Mouse (Mus musculus) gonadal fat pad, adult 2 months (tissue): Measurements from ENCODE around the gene Sptan1. TPM values are rescaled to one million over a fixed set of nuclear protein-coding genes. Genes with fewer than 3 reads are reported as not detected.
"Not testable (repeated sequence)": the region's sequence is repeated elsewhere in the genome, so short reads cannot be mapped to it uniquely, and the experiment has no call there.

Source experiments
- DNase-seq: peaks from one replicate; pipeline ENCODE4 v3.0.0-alpha.2; 2012; ENCODE audit warnings: low read depth
- polyA plus RNA-seq: library from polyadenylated mRNA; depleted of rRNA; stranded (reverse); fragments of >200 nt; gene quantifications from 2 replicates; pipeline ENCODE4 v1.2.3, GENCODE M21; 2012

Sptan1 gene
- polyA plus RNA-seq, 1 experiment: 210 TPM

DNA sequence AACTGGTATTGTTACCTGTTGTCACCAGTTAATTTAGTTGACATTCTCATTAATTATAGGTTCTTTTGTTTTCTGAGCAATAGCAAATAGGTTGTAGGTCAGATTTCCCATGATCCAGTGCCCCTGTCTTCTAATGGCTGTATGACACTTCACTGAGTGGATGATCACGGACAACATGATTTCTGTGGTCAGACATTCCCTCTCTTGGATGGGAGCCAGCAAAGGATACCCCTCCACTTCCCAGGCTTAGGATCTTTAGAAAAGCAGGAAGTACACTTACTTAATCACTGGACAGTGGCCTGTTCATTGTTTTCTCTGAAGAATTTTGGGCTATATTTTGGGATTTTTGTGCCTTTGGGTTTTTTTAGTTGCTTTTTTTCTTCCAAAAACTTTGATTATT lies 43.7 kb downstream of the Sptan1 start:
- no peak for DNase-seq

DNA sequence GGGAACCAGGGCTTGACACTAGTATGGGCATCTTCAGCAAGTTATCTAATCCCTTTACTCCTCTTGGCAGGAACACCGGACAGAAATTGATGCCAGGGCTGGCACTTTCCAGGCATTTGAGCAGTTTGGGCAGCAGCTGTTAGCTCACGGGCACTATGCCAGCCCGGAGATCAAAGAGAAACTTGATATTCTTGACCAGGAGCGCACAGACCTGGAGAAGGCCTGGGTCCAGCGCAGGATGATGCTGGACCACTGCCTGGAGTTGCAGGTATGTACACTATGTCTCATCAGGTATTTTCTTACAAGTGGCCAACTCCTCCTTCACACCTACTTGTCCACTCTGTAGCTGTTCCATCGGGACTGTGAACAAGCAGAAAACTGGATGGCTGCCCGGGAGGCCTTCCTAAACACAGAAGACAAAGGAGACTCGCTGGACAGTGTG lies 45.5 kb downstream of the Sptan1 start:
- DNase-seq: peak; percentile 50

DNA sequence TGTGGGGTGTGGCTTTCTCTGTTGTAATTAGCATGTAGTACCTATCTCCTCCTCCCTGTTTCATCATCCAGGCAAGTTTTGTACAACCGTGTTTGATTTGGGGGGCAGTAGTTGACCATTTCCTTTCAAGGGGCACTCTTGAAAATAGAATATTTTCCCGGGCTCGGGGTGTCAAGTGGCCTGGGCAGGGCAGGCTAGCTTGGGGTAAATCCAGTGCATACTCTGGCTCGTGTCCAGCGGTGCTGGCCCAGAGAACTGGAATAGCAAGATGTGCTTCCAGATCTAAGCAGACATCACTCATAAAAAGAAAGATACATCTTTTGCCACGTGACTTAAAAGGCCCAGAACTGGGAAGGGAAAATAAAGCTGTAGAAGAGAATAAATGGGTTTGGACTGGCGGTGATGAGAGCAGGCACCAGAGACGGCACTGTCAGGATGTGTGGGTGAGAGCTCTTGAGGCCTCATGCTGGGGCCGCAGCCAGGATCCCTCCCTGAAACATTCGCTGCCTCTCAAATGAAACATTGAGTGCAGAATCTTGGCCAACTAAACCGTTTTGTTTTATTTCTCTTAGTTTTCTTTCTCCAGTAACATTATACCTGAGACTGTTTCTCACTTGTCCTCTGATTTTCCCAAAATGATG lies 49.1 kb downstream of the Sptan1 start:
- DNase-seq: no peak

DNA sequence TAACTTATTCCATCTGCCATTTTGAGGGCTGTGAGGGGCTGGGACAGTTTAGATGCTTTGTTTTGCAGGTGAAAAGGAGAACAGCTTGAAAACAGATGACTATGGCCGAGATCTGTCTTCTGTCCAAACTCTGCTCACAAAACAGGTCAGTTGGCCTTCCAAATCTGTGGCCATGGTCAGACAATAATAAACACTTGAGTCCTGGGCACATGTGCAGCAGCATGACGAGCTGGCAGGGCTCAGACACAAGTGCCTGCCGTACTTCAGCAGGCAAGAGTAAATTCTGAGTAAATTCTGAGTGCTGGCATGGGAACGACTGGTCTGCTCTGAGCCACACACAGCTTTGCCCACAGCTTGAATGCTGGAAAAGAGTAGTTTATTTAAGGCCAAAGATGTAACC lies 60.1 kb downstream of the Sptan1 start:
- DNase-seq: no peak

DNA sequence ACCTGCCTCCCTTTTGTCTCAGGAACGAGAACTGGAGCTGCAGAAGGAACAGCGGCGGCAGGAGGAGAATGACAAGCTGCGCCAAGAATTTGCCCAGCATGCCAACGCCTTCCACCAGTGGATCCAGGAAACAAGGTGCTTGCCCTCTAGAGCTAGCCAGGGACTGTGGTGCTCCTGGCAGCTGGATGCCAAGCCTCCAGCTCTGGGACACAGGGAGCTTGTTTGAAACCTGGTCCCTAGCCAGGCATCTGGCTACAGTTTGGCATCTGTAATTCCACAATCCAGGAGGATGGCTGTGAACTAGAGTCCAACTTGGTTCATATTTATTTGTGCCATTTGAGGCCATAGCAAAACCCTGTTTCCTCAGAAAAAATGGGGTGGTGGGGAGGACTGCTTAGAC lies 61.6 kb downstream of the Sptan1 start:
- no peak for DNase-seq

DNA sequence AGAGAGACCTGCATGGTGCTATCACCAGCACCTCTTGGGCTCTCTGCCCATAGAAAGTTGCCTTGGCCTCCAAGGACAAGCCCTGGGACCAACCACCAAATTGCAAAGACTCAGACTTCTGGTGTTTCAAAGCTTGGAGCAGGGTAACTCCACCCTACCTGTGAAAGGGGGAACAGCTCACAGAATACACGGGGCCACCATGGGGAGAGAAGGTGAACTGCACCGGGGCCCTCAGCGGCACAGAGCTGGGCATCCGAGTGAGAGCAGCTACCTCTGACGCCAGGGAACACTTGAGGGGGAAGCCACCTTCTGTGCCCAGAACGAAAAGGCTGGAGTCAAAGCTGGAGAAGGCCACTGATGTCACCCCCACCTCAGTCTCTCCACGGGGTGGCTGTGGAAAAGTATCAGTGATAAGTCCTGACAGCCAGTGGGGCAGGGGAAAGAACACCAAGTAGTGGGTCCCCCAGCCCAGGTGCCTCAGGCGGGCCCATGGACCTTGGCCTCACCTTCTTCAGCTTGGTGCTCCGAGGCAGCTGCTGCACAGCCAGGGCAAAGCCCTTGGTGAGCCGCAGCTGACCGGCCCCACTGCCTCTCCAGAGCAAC lies 67.0 kb downstream of the Sptan1 start:
- DNase-seq: no peak

DNA sequence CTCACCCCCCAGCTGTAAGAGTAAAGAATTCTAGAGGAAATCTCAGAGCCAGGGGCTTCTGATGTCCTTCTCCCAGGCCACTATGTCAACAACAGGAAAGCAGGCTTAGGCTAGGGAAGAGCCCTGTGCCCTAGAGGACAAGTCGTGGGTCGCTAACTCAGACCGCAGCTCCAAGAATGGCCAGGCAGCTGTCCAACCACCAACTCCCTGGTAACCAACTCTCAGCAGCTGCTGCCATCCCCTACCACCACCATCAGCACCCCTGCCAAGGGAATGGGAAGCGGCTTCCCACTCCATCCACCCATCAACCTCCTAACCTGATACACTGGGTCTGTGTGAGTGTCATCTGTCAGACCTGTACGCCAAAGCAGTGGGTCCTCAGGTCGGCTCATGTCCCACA lies 67.6 kb downstream of the Sptan1 start:
- DNase-seq: no peak

DNA sequence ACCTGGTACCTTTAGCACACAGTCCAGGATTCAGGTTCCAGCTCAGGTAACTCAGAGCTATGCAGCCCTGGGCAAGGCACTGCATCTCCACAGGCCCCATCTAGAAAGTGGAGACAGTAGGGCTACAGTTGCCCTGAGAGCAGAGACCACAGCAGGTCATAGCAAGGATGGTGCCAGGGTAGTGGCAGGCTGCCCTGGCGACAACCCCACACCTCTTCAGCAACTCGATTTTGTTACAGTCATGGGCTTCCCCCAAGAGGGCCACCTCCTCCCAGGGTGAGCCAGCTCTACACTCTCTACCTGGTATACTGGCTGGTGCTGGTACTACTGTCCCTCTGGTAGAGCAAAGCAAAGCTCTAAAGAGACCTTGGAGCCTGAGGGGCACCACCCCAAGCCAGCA lies 72.4 kb downstream of the Sptan1 start:
- no peak for DNase-seq

DNA sequence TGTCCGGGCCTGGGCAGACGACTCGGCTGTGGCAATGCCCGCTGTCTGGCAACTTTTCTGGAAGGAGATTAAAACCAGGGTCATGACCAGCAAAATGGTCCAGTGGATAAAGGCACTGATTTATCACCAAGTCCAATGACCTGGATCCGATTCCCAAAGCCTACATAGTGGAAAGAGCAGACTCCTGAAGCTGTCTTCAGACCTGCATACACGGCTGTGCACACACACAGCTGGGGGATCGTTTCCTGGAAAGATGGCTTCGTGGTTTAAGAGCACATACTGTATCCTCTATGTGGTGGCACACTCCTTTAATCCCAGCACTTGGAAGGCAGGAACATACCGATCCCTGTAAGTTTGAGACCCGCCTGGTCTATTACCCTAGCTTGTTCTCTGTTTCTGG lies 73.0 kb downstream of the Sptan1 start:
- DNase-seq: no peak

DNA sequence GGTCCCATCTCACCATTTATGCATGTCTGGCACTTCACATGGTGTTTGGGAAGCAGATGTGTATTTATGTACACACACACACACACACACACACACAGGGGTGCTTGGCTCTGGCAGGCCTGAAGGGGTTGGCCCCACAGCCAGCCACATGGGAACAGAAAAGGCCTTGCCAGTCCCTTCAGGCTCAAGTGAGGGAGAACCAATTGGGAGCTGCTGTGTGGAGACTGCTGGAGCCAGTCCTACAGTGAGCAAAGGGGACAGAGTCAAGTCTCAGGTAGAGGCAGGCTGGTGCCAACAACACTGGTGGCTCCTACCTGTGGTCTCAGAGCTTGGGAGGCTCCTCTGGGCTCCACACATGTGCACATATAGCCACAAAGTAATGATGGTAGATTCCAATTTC lies 74.3 kb downstream of the Sptan1 start:
- peak; percentile 51 for DNase-seq

DNA sequence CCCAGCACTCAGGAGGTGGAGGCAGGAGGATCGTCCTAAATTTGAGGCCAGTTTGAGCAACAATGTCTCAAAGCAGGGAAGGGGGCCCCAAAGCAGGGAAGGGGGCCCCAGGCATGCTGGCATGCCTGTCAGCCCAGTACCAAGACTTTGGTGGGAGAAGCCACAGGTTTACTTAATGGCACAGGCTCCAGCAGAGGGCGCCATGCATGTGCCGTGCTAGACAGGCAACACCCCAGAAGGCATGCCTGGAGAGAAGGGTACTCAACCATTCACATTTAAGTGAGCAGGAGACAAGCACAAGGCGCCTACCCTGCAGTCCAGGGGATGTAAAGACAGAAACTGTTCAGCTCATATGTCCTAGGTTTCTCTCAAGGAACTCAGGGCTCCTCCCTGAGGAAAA lies 77.1 kb downstream of the Sptan1 start:
- no peak for DNase-seq

DNA sequence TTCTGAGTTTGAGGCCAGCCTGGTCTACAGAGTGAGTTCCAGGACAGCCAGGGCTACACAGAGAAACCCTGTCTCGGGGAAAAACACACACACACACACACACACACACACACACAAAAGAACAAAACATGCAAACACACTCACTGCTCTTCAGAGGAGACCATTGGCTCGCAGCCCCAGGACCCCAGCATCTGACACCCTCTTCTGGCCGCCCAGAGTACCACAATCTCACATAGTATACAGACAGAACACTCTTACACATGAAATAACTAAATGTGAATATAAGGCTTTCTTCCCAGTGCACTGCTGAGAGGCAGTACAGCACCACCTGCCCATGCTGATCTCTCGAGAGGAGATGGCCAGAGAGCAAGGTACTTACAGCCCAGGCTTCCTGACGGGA lies 79.2 kb downstream of the Sptan1 start:
- DNase-seq: no peak

DNA sequence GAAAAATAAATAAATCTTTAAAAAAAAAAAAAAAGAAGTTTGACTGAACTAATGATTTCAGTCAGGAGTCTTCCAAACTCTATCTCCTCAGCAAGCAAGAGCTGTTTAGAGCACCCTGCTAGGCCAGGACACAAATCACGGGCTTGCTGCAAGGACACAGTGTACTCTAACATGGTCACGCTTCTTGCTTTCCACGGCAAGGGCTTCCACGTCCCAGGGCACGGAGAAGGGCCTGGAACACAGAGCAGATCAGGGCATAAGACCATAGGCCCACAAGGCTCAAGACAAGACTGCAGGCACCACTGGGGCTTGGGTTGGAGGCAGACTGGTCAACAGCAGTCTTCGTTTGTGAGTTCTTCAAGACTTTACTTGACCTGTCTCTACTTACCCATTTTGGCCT lies 81.8 kb downstream of the Sptan1 start:
- DNase-seq: no peak

DNA sequence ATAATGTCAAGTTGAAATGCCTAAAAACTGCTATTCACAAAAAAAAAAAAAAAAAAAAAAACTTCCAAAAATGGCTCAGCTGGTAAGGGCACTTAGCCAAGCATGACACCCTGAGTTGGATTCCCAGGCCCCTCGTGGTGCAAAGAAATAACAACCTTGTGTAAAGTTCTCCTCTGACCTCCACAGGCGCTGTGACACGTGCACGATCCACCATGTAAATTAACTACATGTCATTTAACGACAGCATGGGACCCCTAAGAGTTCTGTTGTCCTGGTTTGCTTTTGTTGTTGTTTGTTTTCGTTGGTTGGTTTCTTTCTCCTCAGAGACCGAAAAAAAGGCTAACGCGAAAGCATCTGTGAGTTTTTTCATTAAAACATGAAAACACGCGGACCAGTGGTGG lies 82.7 kb downstream of the Sptan1 start:
- DNase-seq: no peak

DNA sequence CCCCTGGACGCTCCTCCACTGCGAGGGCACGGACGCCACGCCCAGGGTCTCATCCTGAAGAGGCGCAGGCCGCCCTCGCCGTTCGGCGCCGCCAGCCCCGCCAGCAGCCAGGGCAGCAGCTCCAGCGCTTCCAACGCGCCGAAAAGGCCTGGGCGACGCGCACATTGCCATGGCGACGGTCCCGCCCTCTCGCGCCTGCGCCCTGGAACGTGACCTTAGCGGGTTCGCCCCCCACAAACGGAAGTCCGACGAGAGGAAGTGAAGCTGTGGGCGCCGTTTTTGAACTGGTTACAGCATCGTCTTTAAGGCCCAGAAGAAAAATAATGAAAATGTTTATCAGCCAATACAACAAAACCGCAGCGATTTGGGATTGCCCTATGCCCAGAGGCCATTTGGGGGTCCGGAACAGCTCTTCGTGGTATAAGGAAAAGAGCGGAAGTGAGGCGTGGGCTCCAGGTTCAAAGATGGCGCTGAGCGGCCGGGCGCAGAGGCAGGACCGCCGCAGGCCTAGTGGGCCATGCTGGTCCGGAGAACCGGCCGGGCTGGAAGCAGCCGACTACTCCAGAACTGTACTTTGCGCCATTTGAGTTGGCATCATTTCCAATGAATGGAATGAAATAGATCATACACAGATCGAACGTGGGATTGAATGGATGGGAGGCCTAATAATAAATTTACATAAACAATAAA lies 83.5 kb downstream of the Sptan1 start, which contains the start of gene Wdr34:
TSS of gene Wdr34 (minus strand) at position 183 of the 690 bp plus-strand sequence.
- DNase-seq: no peak

DNA sequence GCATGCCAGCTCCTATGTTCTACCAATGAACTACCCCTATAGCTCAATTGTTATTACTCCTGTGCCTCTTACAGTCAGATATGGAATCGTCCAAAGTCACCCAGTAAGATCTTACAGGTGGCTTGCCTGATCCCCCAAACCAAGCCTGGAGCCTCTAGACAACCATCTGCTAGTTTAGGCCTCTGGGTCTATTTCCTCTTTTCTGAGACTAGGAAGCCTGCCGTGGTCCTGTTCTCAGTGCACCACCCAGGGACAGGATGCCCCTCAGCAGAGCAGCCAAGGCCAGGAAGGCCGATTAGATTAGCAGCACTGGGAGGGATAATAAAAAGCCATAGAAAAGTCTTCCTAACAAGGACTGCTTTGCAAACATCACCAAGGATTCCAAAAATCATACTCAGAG lies 84.5 kb downstream of the Sptan1 start:
- no peak for DNase-seq

DNA sequence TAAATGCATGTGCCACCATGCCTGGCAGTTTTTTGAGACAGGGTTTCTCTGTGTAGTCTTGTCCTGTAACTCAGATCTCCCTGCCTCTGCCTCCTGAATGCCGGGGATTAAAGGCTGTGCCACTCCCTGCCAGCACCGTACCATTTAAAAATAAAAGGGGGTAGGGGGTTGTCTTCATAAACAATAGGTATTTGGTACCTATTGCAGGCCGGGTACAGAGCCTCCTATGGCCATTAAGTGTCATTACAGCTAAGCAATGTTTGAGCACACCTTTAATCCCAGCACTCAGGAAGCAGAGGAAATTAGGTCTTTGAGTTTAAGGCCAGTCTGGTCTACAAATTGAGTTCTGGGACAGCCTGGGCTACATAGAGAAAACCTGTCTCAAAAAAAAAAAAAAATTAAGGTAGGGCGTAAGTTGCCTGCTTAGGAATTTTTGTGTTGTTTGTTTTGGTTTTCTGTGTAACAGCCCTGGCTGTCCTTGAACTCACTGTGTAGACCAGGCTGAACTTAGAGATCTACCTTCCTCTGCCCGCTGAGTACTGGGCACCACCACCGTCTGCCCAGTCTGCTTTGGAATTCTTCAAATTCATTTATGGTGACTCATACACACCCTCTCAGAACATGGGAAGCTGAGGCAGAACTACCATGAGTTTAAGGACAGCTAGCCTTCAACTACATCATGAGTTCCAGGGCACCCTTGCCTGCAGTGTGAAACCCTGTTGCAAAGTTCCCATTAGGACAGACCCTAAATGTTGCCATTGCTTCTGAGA lies 86.8 kb downstream of the Sptan1 start:
- no peak for DNase-seq

DNA sequence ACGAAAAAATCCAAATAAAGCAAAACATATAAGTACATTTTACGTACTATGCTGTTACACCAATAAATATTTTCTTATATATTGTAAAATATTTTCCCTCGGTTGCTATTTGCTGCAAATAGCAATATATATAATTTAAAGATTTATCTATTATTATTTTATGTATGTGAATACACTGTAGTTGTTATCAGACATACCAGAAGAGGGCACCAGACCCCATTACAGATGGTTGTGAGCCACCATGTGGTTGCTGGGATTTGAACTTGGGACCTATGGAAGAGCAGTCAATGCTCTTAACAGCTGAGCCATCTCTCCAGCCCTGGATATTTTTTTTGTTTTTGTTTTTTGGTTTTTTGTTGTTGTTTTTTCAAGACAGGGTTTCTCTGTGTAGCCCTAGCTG lies 90.0 kb downstream of the Sptan1 start:
- DNase-seq: not testable (repeated sequence)

DNA sequence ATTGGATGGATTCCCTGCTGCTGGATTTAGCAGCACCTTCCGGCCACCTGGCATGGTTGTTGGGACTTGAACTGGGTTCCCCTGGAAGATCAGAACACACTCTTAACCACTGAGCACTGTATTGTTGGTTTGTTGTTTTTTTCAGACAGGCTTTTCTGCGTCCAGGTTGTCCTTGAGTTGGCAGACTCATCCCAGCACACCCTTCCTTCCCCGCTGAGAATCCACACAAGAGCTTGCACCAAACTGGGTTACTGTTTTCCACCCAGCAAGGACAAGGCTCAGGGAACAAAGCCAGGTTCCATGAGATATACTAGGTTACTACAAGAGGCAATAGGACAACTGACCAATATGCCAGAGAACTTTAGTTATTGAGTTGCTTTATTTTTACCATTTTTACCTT lies 91.4 kb downstream of the Sptan1 start:
- DNase-seq: no peak

DNA sequence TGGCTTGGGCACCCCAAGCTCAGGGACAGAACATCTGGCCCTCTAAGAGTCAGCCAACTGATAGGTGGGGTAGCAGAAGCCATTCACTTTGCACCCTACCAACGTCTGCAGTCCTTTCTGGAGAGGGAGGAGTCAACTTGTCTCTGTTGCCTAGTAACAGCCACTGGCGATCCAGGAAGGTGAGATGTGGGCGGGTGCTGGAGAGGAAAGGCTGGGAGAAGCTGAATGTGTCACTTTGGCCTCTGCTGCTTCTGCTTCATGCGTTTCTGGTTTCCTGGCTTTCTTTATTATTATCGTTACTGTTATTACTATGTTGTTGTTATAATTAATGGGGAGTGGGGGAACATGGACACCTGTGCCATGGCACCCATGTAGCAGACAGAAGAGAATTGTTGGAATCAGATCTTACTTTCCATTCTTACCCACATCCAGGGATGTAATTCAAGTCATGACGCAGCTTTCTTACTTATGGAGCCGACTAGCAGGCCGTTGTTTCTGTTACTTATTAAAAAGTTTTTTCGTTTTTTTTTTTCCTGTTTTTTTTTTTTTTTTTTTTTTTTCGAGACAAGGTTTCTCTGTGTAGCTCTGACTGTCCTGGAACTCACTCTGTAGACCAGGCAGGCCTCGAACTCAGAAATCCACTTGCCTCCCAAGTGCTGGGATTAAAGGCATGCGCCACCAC lies 92.0 kb downstream of the Sptan1 start, which contains the start of gene Set:
TSS of gene Set (plus strand) at position 156 of the 682 bp plus-strand sequence.
- DNase-seq: no peak

DNA sequence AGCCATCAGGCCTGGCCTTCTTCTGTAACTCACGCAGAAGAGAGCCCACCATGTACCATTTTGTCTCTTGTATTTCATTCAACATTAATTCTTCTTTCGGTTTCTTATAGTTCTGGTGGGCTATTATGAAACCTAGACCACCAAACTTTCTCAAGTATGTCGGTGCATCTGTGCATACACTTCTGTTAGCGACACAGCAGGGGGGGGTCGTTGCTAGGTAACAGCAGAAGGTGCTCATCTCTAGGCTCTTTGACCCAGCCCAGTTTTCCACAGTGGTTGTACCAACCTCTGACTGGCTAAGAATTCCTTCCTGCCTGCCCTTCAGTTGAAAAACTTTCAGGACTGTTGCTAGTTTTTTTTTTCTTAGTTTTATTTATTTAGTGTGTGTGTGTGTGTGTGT lies 93.1 kb downstream of the Sptan1 start:
- DNase-seq: no peak
